Mouse (Mus musculus) embryonic facial prominence, embryonic 11.5 days (tissue): Measurements from ENCODE around the gene Grn. TPM values are rescaled to one million over a fixed set of nuclear protein-coding genes. Genes with fewer than 3 reads are reported as not detected.
A peak's percentile ranks its signal among the peaks of the same experiment; 100 is the strongest.

ENCODE experiments used
- ATAC-seq: fragments of 200-750 bp; cut with Nextera tagmentation; replicated peaks from 2 replicates; pipeline ENCODE4 v1.8.0; 2017; ENCODE audit warnings: low read depth; ENCODE audit not compliant: insufficient number of reproducible peaks, low FRiP score, low TSS enrichment
- DNase-seq: peaks from one replicate; pipeline ENCODE4 v3.0.0-alpha.2; 2015; ENCODE audit warnings: low spot score
- H3K27ac ChIP-seq: fragments of 300-500 bp; sonication (generic); replicated peaks from 2 replicates; pipeline ENCODE4 v1.5.1; 2014; ENCODE audit warnings: mild to moderate bottlenecking, low read depth, low read length, control low read depth
- H3K27me3 ChIP-seq: fragments of 300-500 bp; sonication (generic); 2 replicates; pipeline ENCODE4 v1.6.1; 2014; ENCODE audit warnings: mild to moderate bottlenecking, low read length, moderate library complexity, mixed read lengths; ENCODE audit not compliant: control insufficient read depth, insufficient read depth
- H3K36me3 ChIP-seq: fragments of 300-500 bp; sonication (generic); replicated peaks from 2 replicates; pipeline ENCODE4 v1.6.1; 2014; ENCODE audit warnings: low read depth, mild to moderate bottlenecking, low read length, moderate library complexity, mixed read lengths; ENCODE audit not compliant: control insufficient read depth, insufficient read depth
- H3K4me1 ChIP-seq: fragments of 300-500 bp; sonication (generic); 2 replicates; pipeline ENCODE4 v1.6.1; 2014; ENCODE audit warnings: low read length, mixed read lengths; ENCODE audit not compliant: control insufficient read depth, insufficient read depth
- H3K4me2 ChIP-seq: fragments of 300-500 bp; sonication (generic); 2 replicates; pipeline ENCODE4 v1.6.1; 2014; ENCODE audit warnings: low read depth, mild to moderate bottlenecking, control low read depth, low read length, moderate library complexity
- H3K4me3 ChIP-seq: fragments of 300-500 bp; sonication (generic); 2 replicates; pipeline ENCODE4 v1.5.1; 2014; ENCODE audit warnings: low read depth, low read length, control low read depth
- H3K9ac ChIP-seq: fragments of 300-500 bp; sonication (generic); replicated peaks from 2 replicates; pipeline ENCODE4 v1.6.1; 2014; ENCODE audit warnings: mild to moderate bottlenecking, control low read depth, low read length
- H3K9me3 ChIP-seq: fragments of 300-500 bp; sonication (generic); replicated peaks from 2 replicates; pipeline ENCODE4 v1.6.1; 2016; ENCODE audit warnings: mild to moderate bottlenecking, low read length, inconsistent platforms, mixed read lengths; ENCODE audit not compliant: control insufficient read depth
- WGBS: fragments of 180-500 bp; shearing (Covaris S2); extraction: QIAGEN DNeasy Blood & Tissue Kit; methylation state at CpG from one replicate; pipeline ENCODE4 v1.1.7; 2014; 5-methylcytosine and 5-hydroxymethylcytosine counted together
- polyA plus RNA-seq: library from polyadenylated mRNA; unstranded; fragments of >200 nt; fragmentation: Nextera tagmentation; extraction: Ambion mirVana; gene quantifications from 2 replicates; pipeline ENCODE4 v1.2.1, GENCODE M21; 2014

The Grn gene
- polyA plus RNA-seq, 1 experiment from 2014 or later, result 38.8 TPM

- no peaks in the 10 kb centered on the region; the same call in 1 of the 2 replicates for H3K27me3 ChIP-seq
- no peak overlapping the region for H3K4me2 ChIP-seq
- DNase-seq (no peak), ATAC-seq (no peak)
- no peak overlapping the region for H3K4me3 ChIP-seq
- H3K36me3 ChIP-seq, result peaks cover 10% of the 10 kb centered on the region
- H3K27ac ChIP-seq, result no peak overlapping the region
- H3K9ac ChIP-seq, result no peak overlapping the region
- peaks cover 13% of the 10 kb centered on the region for H3K4me1 ChIP-seq
- H3K9me3 ChIP-seq, result no peaks in the 10 kb centered on the region
- WGBS, result 62% methylated on average over 12 of the region's 12 CpGs
Measured at GRCm38 (mm10) chr11:102443740-102444139, 13.6 kb downstream of the Grn start.

GRCm38 (mm10) chr11:102444321-102444720 lies 14.2 kb downstream of the Grn start:
- DNase-seq (no peak), ATAC-seq (no peak)
- no peak overlapping the region for H3K27ac ChIP-seq
- H3K4me3 ChIP-seq, result no peak overlapping the region
- WGBS, result 70% methylated on average over 3 of the region's 3 CpGs
- H3K9me3 ChIP-seq, result no peaks in the 10 kb centered on the region
- peaks cover 9% of the 10 kb centered on the region for H3K36me3 ChIP-seq
- peaks cover 13% of the 10 kb centered on the region for H3K4me1 ChIP-seq
- H3K4me2 ChIP-seq, result no peak overlapping the region
- no peaks in the 10 kb centered on the region; the same call in 1 of the 2 replicates for H3K27me3 ChIP-seq
- H3K9ac ChIP-seq, result no peak overlapping the region

- H3K9me3 ChIP-seq, result no peaks in the 10 kb centered on the region
- H3K9ac ChIP-seq, result no peak overlapping the region; the same call in 1 of the 2 replicates
- ATAC-seq, result no peak
- no peaks in the 10 kb centered on the region; the same call in 1 of the 2 replicates for H3K27me3 ChIP-seq
- H3K4me1 ChIP-seq, result peaks cover 13% of the 10 kb centered on the region
- DNase-seq, result peak; percentile 18
- peaks cover 8% of the 10 kb centered on the region for H3K36me3 ChIP-seq
- H3K4me3 ChIP-seq, result no peak overlapping the region
- 12% methylated on average over 6 of the region's 6 CpGs for WGBS
- H3K4me2 ChIP-seq, result peak overlapping the region; percentile 8; the same call in 1 of the 2 replicates
- H3K27ac ChIP-seq, result no peak overlapping the region
Measured at GRCm38 (mm10) chr11:102444781-102445180, 14.7 kb downstream of the Grn start.

GRCm38 (mm10) chr11:102445264-102445890 lies 15.3 kb downstream of the Grn start:
- Histone ChIP-seq H3K27me3 (no peaks in the 10 kb centered on the region; the same call in 1 of the 2 replicates), H3K4me2 (peak overlapping the region; percentile 38; the same call in 1 of the 2 replicates), H3K27ac (no peak overlapping the region), H3K4me1 (peaks cover 13% of the 10 kb centered on the region), H3K36me3 (peaks cover 8% of the 10 kb centered on the region), H3K9ac (no peak overlapping the region; the same call in 1 of the 2 replicates), H3K9me3 (no peaks in the 10 kb centered on the region), H3K4me3 (no peak overlapping the region)
- ATAC-seq (no peak), DNase-seq (no peak)
- 16% methylated on average over 10 of the region's 10 CpGs for WGBS

- 19% methylated on average over 7 of the region's 7 CpGs for WGBS
- no peak for ATAC-seq
- no peak overlapping the region for H3K27ac ChIP-seq
- peak overlapping the region; percentile 38 for H3K4me2 ChIP-seq
- H3K9me3 ChIP-seq, result no peaks in the 10 kb centered on the region
- peaks cover 13% of the 10 kb centered on the region for H3K4me1 ChIP-seq
- peak overlapping the region; percentile 98 for H3K9ac ChIP-seq
- H3K36me3 ChIP-seq, result peaks cover 7% of the 10 kb centered on the region
- DNase-seq, result peak; percentile 18
- H3K4me3 ChIP-seq, result peak overlapping the region; percentile 94
- H3K27me3 ChIP-seq, result no peaks in the 10 kb centered on the region; the same call in 1 of the 2 replicates
Measured at GRCm38 (mm10) chr11:102445891-102446361, 15.8 kb downstream of the Grn start.

- WGBS, result under 1% methylated on average over 45 of the region's 49 CpGs
- ATAC-seq (peak; percentile 49), DNase-seq (peak; percentile 65)
- peak overlapping the region; percentile 94 for H3K4me3 ChIP-seq
- peaks cover 13% of the 10 kb centered on the region for H3K4me1 ChIP-seq
- peak overlapping the region; percentile 88 for H3K27ac ChIP-seq
- peaks cover 3% of the 10 kb centered on the region; the same call in 1 of the 2 replicates for H3K36me3 ChIP-seq
- peak overlapping the region; percentile 38 for H3K4me2 ChIP-seq
- H3K9ac ChIP-seq, result peak overlapping the region; percentile 98
- no peaks in the 10 kb centered on the region; the same call in 1 of the 2 replicates for H3K27me3 ChIP-seq
- H3K9me3 ChIP-seq, result no peaks in the 10 kb centered on the region
Measured at GRCm38 (mm10) chr11:102446581-102447461, 16.7 kb downstream of the Grn start.

- under 1% methylated on average over 40 of the region's 40 CpGs for WGBS
- Histone ChIP-seq H3K27me3 (no peaks in the 10 kb centered on the region; the same call in 1 of the 2 replicates), H3K4me3 (peak within 1 kb of the TSS; percentile 94), H3K27ac (peak within 1 kb of the TSS; percentile 88), H3K9ac (peak within 1 kb of the TSS; percentile 98), H3K4me2 (peak within 1 kb of the TSS; percentile 38), H3K9me3 (no peaks in the 10 kb centered on the region), H3K36me3 (0 out of 2 replicates have a peak, but pooled peaks cover 3% of the 10 kb centered on the region), H3K4me1 (peaks cover 13% of the 10 kb centered on the region)
- ATAC-seq (peak; percentile 85), DNase-seq (peak; percentile 88)
Measured at GRCm38 (mm10) chr11:102447497-102447896, 17.4 kb downstream of the Grn start, which contains the start of gene Fam171a2. TSS of gene Fam171a2 (minus strand) at chr11:102447682.
